Mouse (Mus musculus): ENCODE measurements around the gene Zfp708. TPM values are rescaled to one million over a fixed set of nuclear protein-coding genes. Genes with fewer than 3 reads are reported as not detected.

Gene Zfp708
- total RNA-seq, 1 experiment from 2014 or later: 0.48 TPM

GRCm38 (mm10) chr13:67060161-67060785 lies 37.5 kb downstream of the Zfp708 start:
- no peak for ATAC-seq (replicated peaks; ENCODE audit: insufficient number of reproducible peaks, low FRiP score, low TSS enrichment, poor library complexity, severe bottlenecking)

Other genes with a start within 250 kb of the Zfp708 start
- gene Gm10767, start 193.1 kb downstream of the Zfp708 start, total RNA-seq (2017): 0.76 to 2.0 TPM (median 1.6 TPM) in 3 replicates
- 3.7 to 8.8 TPM (median 4.7 TPM) in 3 replicates for gene Zfp712, start 36.8 kb downstream of the Zfp708 start, total RNA-seq (2017)
- gene Gm28557, start 10.6 kb upstream of the Zfp708 start, total RNA-seq (2017): 1.7 to 9.0 TPM (median 2.1 TPM) in 3 replicates
- gene Rslcan18, start 18.3 kb upstream of the Zfp708 start, total RNA-seq (2017): 0.19 TPM in 2 of 3 replicates, not detected in the other
- 1.7 to 5.2 TPM (median 2.8 TPM) in 3 replicates for gene Zfp759, start 23.7 kb upstream of the Zfp708 start, total RNA-seq (2017)
- 3.9 to 13.6 TPM (median 5.7 TPM) in 3 replicates for gene Rsl1, start 75.2 kb upstream of the Zfp708 start, total RNA-seq (2017)
- gene Zfp455, start 96.5 kb upstream of the Zfp708 start, total RNA-seq (2017): 1.7 to 3.2 TPM (median 1.8 TPM) in 3 replicates
- gene Zfp458, start 180.5 kb upstream of the Zfp708 start, total RNA-seq (2017): 2.8 to 14.4 TPM (median 6.1 TPM) in 3 replicates
- 1.1 to 3.5 TPM (median 1.8 TPM) in 3 replicates for gene Zfp457, start 208.5 kb upstream of the Zfp708 start, total RNA-seq (2017)
- gene Zfp595, start 234.6 kb upstream of the Zfp708 start, total RNA-seq (2017): 8.6 to 13.9 TPM (median 13.1 TPM) in 3 replicates